Mouse (Mus musculus) erythroid progenitor cell, adult 5-6 weeks (primary cell): ENCODE data around the gene Fgfr1op. TPM values are rescaled to one million over a fixed set of nuclear protein-coding genes. Genes with fewer than 3 reads are reported as not detected.
"Not testable (repeated sequence)": the region's sequence is repeated elsewhere in the genome, so short reads cannot be mapped to it uniquely, and the experiment has no call there.

Experiments used
- ATAC-seq: replicated peaks from 2 replicates; pipeline ENCODE4 v1.8.0; 2016; ENCODE audit warnings: moderate number of reproducible peaks, mild to moderate bottlenecking, moderate TSS enrichment, inconsistent platforms; ENCODE audit not compliant: poor library complexity, low FRiP score, severe bottlenecking
- total RNA-seq, 2 experiments: library from RNA; stranded (forward) in 1 of 2; stranded (reverse) in 1 of 2; fragments of 150-400 nt in 1 of 2; fragments of 186-747, 209-891 nt in 1 of 2; gene quantifications; 2 replicates each; pipeline versions ENCODE4 v1.2.3 to v1.2.4; 2015 to 2017; ENCODE audit warnings: low replicate concordance in 2 of 2

The Fgfr1op gene
- total RNA-seq (2015; ENCODE audit: low replicate concordance) (23.5 and 24.1 TPM in 2 replicates), total RNA-seq (2017; ENCODE audit: low replicate concordance) (28.3 and 34.7 TPM in 2 replicates)

GRCm38 (mm10) chr17:8164701-8165607 lies at the start of gene Fgfr1op:
Gene Fgfr1op (plus strand): TSS chr17:8165501.
- ATAC-seq, result peak; percentile 92

GRCm38 (mm10) chr17:8116378-8116777 lies 48.9 kb upstream of the Fgfr1op start:
- ATAC-seq, result not testable (repeated sequence)

- not testable (repeated sequence) for ATAC-seq
Measured at GRCm38 (mm10) chr17:8116928-8117327, 48.4 kb upstream of the Fgfr1op start.

GRCm38 (mm10) chr17:8122974-8123373 lies 42.3 kb upstream of the Fgfr1op start:
- ATAC-seq, result not testable (repeated sequence)

- ATAC-seq, result not testable (repeated sequence)
Measured at GRCm38 (mm10) chr17:8124586-8124985, 40.7 kb upstream of the Fgfr1op start.

- not testable (repeated sequence) for ATAC-seq
Measured at GRCm38 (mm10) chr17:8128326-8128993, 36.8 kb upstream of the Fgfr1op start.

- not testable (repeated sequence) for ATAC-seq
Measured at GRCm38 (mm10) chr17:8129578-8129977, 35.7 kb upstream of the Fgfr1op start.

- not testable (repeated sequence) for ATAC-seq
Measured at GRCm38 (mm10) chr17:8130849-8131248, 34.5 kb upstream of the Fgfr1op start.

- ATAC-seq, result not testable (repeated sequence)
Measured at GRCm38 (mm10) chr17:8138116-8138515, 27.2 kb upstream of the Fgfr1op start.

GRCm38 (mm10) chr17:8140210-8140609 lies 25.1 kb upstream of the Fgfr1op start:
- not testable (repeated sequence) for ATAC-seq

GRCm38 (mm10) chr17:8143802-8144673 lies 21.3 kb upstream of the Fgfr1op start:
- ATAC-seq, result not testable (repeated sequence)

GRCm38 (mm10) chr17:8146931-8147330 lies 18.4 kb upstream of the Fgfr1op start:
- ATAC-seq, result not testable (repeated sequence)

- ATAC-seq, result peak; percentile 94
Measured at GRCm38 (mm10) chr17:8147439-8148316, 17.6 kb upstream of the Fgfr1op start, which contains the start of the genes Gm49673 and Rnaset2a. Gene Gm49673 (minus strand): TSS chr17:8147788. Gene Rnaset2a (minus strand): TSS chr17:8148097.

GRCm38 (mm10) chr17:8155010-8155409 lies 10.3 kb upstream of the Fgfr1op start:
- ATAC-seq, result not testable (repeated sequence)

- ATAC-seq, result not testable (repeated sequence)
Measured at GRCm38 (mm10) chr17:8155982-8156381, 9.3 kb upstream of the Fgfr1op start.

GRCm38 (mm10) chr17:8158627-8159026 lies 6.7 kb upstream of the Fgfr1op start:
- not testable (repeated sequence) for ATAC-seq

GRCm38 (mm10) chr17:8160969-8161368 lies 4.3 kb upstream of the Fgfr1op start:
- ATAC-seq, result not testable (repeated sequence)

- ATAC-seq, result not testable (repeated sequence)
Measured at GRCm38 (mm10) chr17:8165608-8165945, 276 bp downstream of the Fgfr1op start.

- ATAC-seq, result not testable (repeated sequence)
Measured at GRCm38 (mm10) chr17:8165977-8166376, 676 bp downstream of the Fgfr1op start.
